Mouse (Mus musculus) frontal cortex, adult 2 months (tissue): ENCODE data around the gene Syt3. TPM values are rescaled to one million over a fixed set of nuclear protein-coding genes. Genes with fewer than 3 reads are reported as not detected.
A peak's percentile ranks its signal among the peaks of the same experiment; 100 is the strongest.

Source experiments
- DNase-seq, 2 experiments: peaks; one replicate each; pipeline ENCODE4 v3.0.0; 2022; ENCODE audit warnings: low spot score in 1 of 2; ENCODE audit errors: extremely low spot score in 1 of 2
- polyA plus RNA-seq: library from polyadenylated mRNA; depleted of rRNA; stranded (reverse); fragments of >200 nt; gene quantifications from 2 replicates; pipeline ENCODE4 v1.2.3, GENCODE M21; 2012

The Syt3 gene
- polyA plus RNA-seq, 1 experiment = 57.0 TPM

DNA sequence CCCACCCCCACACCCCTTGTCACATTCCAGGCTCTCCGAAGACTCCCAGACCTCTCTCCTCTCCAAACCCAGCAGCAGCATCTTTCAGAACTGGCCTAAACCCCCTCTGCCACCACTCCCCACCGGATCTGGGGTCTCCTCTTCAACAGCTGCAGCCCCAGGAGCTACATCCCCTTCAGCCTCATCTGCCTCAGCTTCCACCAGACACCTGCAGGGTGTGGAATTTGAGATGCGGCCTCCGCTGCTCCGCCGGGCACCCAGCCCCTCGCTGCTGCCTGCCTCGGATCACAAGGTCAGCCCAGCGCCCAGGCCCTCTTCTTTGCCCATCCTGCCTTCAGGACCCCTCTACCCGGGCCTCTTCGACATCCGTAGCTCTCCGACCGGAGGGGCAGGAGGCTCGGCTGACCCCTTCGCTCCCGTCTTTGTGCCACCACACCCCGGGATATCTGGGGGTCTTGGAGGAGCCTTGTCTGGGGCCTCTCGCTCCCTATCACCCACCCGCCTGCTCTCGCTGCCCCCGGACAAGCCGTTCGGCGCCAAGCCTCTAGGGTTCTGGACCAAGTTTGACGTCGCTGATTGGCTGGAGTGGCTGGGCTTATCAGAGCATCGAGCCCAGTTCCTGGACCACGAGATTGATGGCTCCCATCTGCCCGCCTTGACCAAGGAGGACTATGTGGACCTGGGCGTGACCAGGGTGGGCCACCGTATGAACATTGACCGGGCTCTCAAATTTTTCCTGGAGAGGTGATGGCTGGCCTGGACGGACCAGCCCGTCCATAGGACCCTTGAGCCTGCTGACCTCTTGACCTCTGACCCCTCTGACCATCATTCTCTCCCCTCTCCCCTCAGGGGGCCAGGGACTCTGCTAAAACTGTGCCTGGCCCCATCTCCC is 27.1 kb upstream of the Syt3 start:
- DNase-seq = peak in 1 of 2 experiments; percentile 23

DNA sequence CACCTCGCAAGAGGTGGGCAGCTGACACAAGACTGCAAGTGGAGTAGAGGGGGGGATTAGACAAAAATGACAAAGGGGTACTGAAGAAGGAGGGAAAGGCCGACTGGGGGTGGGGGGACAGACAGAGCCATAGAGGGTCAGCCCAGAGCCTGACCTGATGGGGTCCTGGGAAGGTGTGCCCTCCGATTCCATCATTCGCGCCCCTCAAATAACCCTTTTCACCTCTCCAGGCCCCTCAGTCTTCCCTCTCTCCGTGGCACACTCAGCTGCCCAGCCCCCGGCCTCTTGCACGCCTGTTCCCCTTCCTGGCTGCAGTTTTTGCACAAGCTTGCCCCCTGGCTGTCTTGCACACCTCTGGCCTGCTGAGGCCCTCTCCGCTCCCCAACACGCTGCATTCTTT is 26.4 kb upstream of the Syt3 start:
- peak in 1 of 2 experiments; percentile 5 for DNase-seq

DNA sequence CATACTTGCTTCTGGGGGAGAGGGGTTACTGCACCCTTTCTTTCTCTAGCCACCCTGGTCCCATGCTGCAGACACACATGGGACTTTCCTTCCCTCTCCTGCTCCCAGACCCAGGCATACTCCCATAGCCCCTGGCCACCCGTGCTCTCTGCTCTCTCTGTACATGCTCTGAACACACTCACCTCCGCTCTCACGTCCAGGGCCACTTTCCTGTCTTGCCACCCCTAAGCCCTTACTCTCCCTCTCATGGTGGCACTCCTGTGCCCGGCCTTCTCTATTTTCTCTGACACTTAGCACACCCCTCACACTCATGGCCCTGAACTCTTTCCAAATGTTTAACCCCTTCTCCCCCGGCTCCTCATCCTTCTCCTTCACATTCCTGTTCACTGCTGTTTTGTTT is 25.9 kb upstream of the Syt3 start:
- peak in 1 of 2 experiments; percentile 22 for DNase-seq

DNA sequence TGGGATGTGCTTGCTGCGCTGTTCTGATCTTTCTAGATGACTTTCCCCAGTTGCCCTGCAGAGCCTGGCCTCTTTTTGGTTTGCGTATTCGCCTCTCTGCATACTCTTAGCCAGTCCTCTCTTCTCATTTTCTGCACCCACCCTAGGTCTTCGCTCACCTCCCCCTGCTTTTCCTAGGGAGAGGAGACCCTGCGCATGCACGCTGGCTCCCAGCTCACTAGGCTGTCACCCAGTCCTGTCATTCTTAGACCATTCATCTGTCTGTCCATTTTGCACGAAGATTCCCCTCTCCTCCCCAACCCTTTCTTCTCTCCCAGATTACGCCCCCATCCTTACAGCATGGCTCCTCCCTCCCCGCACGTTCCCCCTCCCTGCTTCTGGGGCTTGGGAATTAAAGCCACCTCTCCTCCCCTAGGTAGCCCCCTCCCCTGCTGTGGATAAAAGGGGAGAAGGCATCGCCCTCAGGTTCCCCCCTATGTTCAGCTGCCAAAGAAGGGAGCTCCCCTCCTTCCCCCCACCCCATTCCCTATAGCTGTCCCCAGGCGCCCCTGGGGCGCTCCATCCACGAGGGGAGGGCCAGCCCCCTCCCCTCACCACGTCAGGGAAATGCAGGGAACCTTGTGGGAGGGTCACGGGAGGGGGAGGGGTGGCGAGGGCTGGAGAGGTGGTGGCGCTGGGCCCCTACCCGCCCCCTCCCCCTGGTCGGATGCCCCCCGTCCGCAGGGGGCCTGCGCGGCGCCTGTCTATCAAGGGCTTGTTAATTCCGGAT is 24.8 kb upstream of the Syt3 start:
- DNase-seq = peak in 1 of 2 experiments; percentile 38

DNA sequence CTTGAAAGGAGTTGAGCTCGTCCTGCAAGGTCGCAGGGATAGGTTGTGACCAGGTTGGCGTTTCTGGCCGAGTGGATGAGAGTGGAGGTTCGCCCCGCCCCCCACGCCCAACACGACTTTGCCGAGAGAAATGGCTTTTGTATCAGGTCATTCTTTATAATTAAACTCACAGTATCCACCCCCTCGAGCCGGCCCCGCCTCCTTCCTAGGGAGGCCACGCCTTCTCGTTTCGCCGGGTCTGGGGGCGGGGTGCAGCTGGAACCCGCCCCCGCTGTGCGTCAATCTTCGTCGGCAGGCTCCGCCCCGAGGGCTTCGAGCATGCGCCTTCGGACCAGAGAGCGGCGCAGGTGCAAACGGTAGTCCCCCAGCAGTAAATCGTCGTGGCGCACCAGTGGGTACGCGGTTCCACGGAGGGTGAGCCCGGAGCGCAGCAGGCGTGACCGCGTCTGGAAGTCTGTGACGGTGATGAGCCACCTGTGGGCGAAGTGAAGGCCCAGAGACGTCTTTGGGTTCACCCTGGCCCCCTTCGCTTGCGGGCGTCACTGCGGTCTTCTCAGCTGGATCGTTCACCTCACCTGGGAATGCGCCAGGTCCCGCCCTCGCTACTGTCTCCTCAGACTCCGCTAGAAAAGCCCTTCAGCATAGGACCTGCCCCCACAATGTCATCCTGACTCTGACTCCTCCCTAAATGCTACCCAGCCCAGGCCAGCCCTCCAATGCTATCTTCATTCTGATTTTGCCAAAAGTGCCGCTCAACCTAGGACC is 23.8 kb upstream of the Syt3 start:
- DNase-seq = peak; percentile 94 to 98

DNA sequence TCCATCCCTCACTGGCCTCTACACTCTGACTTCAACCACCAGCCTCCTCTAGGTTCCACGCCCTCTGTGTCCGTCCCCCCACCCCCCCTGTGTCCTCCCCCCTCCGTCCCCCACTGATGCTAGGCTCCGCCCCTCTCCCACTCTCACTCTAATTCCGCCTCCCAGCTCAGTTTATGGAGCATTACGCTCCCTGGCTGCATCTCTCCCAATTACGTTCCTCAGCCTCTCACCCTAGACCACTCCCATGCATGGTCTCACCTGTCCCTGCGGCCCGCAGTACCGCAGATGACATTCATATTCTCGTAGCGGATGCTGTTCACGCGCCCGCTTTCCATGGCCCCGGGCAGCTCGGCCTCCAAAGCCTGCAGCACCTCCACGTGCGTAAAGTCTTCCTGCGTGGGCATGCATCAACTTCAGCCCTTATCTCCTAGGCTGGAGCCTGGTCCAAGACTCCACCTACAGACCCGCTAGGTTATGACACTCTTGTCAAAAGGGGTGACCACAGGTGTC is 23.1 kb upstream of the Syt3 start:
- peak in 1 of 2 experiments; percentile 53 for DNase-seq

DNA sequence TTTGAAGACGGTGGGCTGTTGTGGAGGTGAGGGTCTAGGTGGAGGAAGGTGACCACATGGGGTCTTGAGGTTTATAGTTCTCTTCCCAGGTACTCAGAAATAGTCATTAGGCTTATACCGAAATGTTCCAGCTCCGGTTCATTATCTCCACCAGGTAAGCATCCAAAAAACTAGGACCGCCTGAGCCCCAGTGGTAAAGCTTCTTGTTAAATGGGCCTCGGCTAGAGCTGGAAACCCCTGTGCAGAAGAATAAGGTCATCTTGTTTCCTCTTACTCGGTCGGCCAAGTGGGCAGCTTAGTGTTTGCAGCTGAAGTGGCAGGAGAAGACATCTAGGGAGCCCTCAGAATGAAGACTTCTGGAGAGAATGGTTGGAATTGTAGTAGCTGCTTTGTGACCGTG is 11.2 kb upstream of the Syt3 start:
- no peak for DNase-seq

DNA sequence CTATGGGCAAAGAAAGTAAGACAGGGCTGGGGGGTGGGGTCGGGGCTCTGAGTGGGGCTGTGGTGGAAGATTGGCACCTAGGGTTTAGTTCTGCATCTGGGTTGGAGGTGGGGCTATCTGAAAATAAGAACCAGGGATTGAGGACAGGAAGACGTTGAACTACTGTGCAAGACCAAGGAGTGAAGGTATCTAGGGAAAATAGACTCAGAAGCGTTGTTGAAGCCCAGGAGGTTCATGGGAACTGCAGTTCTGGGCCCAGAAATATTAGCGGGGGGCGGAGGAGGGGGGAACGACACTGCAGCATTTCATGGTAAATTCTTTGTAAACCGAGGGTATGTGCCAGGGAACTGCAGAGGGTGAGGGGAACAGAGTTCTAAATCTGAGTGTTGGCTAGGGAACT is 10.4 kb upstream of the Syt3 start:
- no peak for DNase-seq

DNA sequence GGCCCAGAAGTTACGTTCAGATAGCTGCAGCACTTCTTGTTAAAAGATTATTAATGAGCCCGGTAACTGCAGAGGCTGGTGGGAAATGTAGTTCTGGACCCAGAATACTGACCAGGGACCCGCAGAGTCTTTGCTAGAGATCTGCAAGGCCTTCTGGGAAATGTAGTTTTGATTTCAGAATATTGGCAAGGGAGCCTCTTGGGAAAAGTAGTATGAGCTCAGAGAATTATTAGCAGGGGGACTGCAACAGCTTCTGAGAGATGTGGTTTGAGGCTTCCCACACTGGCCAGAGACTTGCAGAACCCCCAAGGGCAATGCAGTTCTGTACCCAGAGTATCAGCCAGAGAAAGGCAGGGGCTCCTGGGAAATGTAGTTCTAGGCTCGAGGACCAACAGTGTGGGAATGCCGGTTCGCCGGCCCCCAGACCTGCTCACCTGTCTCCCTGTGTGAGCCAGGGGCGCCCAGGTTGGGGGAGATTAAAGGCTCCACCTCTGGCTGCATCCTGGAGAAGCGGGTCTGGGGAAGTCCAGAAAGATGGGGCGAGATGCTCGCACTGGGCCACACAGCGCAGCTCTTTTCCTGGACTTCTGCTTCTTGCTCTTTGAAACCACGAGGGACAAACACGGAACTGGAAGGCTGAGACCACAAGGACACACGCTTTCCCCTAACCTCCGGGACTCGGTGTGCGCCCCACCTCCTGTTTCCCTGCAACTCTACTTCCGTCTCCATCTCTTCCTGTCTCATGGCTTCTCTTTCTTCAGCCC is 9.8 kb upstream of the Syt3 start:
- peak; percentile 94 to 96 for DNase-seq

DNA sequence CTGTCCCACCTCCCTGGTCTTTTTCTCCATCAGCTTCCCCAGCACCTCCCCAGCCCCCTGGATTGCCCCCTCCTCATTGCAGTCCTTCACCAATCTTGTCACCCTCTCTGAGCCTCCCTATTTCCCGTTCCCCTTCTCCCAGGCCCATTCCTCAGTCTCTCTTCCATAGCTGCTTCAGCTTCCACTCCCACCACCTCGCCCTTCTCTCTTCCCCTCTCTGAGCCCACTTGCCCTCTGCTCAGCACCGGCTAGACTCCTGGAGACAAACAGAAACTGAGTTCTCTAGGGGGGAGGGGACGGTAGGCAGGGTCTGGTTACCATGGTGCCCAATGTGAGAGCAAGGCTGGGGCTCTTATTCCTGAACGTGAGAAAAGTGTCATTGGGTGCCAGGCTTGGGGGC is 9.1 kb upstream of the Syt3 start:
- DNase-seq = no peak

DNA sequence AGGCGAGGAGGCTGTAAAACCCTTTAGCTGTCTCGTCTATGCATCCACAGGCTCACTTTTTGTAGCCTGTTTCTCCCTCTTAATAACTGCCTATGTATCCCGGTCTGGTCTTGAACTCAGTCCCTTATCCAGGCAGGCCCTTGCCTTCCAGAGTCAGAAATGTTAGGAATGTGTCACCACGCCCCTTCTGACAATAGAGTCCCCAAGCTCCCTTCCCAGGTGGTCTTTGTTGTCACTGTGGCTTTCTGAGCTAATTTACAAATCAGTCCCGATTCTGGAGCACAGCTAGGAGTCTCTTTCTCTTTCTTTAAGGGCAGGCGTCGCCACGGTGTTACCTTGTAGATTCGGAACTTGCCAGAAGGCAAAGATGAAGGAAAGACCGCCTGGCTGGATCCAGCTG is 8.7 kb upstream of the Syt3 start:
- no peak for DNase-seq

DNA sequence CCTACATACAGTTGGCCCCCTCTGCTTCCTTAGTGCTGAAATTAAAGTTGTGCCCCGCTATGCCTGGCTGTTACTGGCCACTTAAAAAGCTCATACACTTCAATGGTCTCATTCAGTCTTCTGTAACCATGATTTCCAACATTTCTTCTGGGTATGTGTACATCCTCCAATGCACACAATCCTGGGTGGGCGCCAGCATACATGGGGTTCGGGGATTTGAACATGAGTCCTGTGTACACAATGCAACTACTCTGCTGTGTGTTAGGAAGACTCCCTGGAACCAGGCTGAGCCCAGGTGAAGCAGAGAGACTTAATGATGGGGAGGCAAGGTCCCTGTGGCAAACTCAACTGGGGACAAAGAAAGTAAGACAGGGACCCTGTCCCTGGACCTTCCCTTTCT is 8.1 kb upstream of the Syt3 start:
- DNase-seq = no peak

DNA sequence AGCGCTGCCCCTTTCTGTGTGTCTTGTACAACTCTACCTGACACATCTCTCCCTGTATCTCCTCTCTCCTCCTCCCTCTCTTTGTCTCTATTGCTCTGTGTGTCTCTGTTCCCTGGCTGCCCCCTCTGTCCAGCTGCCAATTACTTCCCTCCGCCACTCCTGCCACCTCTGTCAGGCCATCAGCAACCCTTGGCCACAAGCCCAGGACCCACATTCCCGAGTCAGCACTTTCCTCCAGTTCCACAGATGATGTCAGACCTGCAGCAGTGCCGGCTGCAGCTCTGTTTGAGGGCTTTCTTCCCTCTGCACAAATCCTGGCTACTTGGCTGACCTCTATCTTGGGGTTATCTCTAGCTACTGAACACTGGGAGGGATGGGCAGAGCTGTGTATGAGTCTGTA is 5.6 kb upstream of the Syt3 start:
- DNase-seq = no peak

DNA sequence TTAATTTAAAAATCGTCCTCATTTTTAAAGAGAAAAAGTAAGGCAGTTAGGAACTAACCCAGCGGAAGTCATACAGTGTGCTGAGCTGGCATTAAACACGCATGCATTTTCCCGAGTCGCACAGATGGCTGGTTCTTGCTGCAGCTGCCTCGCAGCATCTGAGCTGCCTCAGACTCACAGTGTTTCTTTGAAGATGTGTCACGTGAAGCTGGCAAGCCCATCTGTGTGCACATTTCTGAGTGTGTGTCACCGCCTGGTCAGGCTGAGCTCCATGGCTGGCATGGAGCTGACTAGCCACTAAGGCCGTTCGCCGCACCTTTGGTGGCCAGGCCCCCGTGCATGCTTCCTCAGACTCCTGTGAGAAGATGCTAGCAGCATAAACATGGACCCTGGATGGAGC is 1.4 kb upstream of the Syt3 start:
- DNase-seq = peak; percentile 82 to 88

DNA sequence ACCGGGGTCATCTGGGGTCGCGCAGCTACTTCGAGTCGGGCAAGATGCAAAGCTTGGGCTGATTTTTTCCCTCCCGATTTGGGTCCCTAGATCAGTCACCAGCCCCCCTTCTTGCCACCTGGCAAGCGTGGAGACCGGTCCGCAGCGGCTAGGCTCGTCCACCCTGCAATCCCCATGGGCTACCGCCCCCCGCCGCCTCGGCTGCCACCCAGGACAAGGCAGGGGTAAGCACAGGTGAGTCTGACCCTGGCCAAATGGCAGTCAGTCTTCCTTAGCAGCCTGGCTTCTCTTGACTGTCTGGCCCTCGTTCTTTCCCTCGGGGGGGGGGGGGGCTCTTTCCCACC is 786 bp downstream of the Syt3 start:
- DNase-seq = no peak

DNA sequence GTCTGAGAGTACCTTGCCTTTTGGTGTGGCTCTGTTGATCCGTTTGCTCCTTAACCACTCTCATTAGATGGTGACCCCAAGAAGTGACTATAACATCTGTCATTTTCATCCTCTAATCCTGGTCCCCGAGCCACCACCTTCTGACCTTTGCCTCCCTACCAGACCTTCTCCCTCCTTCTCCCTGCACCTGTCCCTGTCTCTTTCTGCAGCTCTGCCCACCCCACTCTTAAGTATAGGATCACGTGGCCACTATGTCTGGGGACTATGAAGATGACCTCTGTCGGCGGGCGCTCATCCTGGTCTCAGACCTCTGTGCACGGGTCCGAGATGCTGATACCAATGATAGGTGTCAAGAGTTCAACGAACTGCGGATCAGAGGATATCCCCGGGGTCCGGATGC is 1.8 kb downstream of the Syt3 start, which contains the start of gene 1700008O03Rik:
Gene 1700008O03Rik, minus strand, starts transcription at position 101 of the 400 bp plus-strand sequence.
- no peak for DNase-seq

DNA sequence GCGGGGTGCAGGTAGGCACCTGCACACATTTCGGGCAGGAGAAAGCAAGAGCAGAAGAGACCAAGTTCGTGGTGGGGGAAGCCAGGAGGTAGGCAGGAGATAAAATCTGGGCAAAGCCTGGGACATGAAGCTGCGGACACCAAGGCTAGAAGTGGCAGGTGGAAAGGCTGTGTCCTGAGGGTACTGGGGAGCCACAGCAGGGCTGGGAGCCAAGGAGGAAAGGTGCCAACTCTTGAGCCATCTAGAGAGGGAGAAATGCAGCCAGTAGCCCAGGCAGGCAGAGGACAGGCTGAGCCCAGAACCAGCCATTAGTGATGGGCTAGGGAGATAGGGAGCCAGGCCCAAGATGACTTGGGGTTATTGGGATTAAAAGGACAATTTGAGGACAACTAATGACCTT is 7.9 kb downstream of the Syt3 start:
- no peak for DNase-seq

DNA sequence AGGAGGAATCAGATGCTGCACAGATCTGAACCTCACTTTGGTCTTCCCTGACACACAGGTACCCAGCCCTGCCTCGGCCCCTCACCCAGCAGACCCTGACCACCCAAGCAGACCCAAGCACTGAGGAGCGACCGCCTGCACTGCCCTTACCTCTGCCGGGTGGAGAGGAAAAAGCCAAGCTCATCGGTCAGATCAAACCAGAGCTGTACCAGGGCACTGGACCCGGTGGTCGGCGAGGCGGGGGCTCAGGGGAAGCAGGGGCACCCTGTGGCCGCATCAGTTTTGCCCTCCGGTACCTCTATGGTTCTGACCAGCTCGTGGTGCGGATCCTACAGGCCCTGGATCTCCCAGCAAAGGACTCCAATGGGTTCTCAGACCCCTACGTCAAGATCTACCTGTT is 8.4 kb downstream of the Syt3 start:
- no peak for DNase-seq

DNA sequence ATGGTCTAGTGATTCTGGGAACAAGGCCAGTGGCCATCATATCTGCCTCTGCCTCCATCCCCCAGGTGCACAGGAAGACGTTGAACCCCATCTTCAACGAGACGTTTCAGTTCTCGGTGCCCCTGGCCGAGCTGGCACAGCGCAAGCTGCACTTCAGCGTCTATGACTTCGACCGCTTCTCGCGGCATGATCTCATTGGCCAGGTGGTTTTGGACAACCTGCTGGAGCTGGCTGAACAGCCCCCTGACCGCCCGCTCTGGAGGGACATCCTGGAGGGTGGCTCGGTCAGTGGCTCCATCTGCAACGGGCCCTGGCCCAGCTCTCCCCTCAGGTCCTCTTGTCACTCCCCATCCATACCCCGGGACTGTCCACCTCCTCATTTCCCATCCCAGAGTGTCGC is 9.4 kb downstream of the Syt3 start:
- no peak for DNase-seq

DNA sequence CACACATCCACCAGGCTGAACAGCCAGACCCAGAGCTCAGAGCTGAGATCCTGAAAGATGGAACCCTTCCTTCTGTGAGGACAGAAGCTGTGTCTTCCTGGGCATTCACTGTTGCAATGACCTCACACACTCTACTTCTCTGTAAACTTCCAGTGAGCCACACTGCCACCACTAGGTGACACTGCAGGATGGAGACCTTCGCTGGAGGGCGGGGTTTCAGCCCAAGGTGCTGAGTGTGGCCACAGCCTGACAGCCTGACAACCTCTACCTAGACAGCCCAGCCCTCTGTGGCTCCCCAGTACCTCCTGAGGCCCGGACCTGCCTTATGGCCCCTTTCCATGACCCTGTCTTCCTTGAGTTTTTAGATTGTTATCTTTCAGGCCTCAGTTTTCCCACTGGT is 14.7 kb downstream of the Syt3 start:
- peak in 1 of 2 experiments; percentile 62 for DNase-seq
